Mouse (Mus musculus) bone marrow macrophage, adult 2 months (primary cell): Measurements from ENCODE around the gene Bpifa5.

Experiments
- CTCF ChIP-seq: IDR thresholded peaks from 2 replicates; pipeline ENCODE4 v1.5.1; 2012; ENCODE audit warnings: low read depth, mild to moderate bottlenecking, low read length, moderate library complexity
- POLR2A ChIP-seq: IDR thresholded peaks from 2 replicates; pipeline ENCODE4 v1.6.1; 2012; ENCODE audit warnings: mild to moderate bottlenecking, low read depth, low read length, borderline replicate concordance

GRCm38 (mm10) chr2:154190546-154191258, 28.3 kb downstream of the Bpifa5 start, which contains the start of gene Bpifb1:
- TF ChIP-seq POLR2A (no peak), CTCF (no peak)
